Mouse (Mus musculus): ENCODE measurements around the gene Gfod1. TPM values are rescaled to one million over a fixed set of nuclear protein-coding genes. Genes with fewer than 3 reads are reported as not detected.

Gene Gfod1
- polyA plus RNA-seq (2012; rRNA removed): 1.4 and 1.7 TPM in 2 replicates

DNA sequence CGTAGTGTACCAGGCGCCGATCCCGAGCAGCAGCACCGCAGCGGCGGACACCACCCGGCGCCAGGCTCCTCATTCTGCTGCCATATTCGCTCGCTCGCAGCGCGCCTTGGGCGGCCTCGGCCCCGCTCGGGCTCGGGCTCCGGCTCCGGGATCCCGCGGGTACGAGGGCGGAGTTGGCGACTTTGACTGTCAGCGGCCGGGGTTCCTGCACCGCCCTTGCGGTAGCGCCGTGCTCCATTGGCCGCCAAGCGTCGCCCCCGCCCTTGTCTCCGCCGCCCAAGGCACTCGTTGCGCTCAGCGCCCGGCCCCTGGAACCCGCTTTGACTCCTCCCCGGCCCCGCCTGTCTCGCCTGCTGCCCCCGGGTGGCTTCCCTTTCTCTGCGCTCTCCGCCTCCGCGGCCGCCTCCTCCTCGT, at the start of gene Gfod1:
Gfod1 (minus strand) TSS at position 155 of the 414 bp plus-strand sequence.

DNA sequence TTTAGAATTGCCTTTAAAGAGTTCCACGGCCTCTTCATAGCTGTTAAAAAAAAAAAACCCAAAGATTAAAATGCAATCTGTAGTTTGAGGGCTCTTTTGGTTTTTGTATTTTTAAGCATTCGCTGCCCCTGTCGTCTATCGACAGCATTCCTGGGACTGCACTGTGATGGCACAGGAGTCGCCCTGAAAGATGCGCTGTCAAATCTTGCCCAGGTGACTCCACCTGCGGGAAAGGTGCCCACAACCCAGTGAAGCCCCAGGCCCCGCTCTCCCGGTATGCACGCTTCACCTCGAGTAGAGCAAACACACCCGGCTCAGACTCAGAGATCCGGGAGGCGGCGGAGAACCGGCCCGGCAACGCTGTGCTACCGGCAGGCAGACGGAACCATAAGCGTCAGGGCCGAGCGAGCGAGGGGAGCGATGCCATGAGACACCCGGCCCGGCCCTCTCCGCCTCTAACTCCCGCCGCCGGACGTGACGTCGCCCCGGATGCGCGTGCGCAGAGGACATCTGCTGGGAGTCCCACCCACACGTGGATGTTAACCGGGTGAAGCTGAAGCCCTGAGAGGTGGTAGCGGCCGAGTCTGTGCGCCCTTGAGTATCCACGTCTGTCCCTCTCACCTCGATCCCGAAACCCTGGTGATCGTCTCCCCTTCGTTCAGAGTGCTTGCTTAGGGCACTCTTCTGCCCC, 132.8 kb downstream of the Gfod1 start, which contains the start of gene Tbc1d7:
Tbc1d7 (minus strand) TSS at position 482 of the 691 bp plus-strand sequence.

Other genes with a start within 250 kb of the Gfod1 start
- gene Tbc1d7, start 132.7 kb downstream of the Gfod1 start, polyA plus RNA-seq (2012; rRNA removed): 35.4 and 39.2 TPM in 2 replicates
- gene Sirt5, start 61.3 kb upstream of the Gfod1 start, polyA plus RNA-seq (2012; rRNA removed): 20.5 and 22.3 TPM in 2 replicates
- gene Nol7, start 94.2 kb upstream of the Gfod1 start, polyA plus RNA-seq (2012; rRNA removed): 124 and 215 TPM in 2 replicates
- gene Ranbp9, start 177.1 kb upstream of the Gfod1 start, polyA plus RNA-seq (2012; rRNA removed): 26.4 and 43.2 TPM in 2 replicates

All from central nervous system, embryonic 11.5 days (tissue).